Mouse (Mus musculus) layer of hippocampus, adult 18-20 months (tissue): ENCODE measurements around the gene Uqcr10. TPM values are rescaled to one million over a fixed set of nuclear protein-coding genes. Genes with fewer than 3 reads are reported as not detected.

Source experiments
- DNase-seq, 2 experiments: peaks; one replicate each; pipeline ENCODE4 v3.0.0; 2022; ENCODE audit warnings: low spot score in 2 of 2
- long read RNA-seq: library from polyadenylated mRNA; stranded (forward); transcript quantifications from one replicate; pipeline ENCODE4 v2.0.0, GENCODE M21; 2021
- total RNA-seq, 2 experiments: library from RNA; stranded (reverse); gene quantifications; 2 replicates each; pipeline ENCODE4 v1.2.3; 2021

The Uqcr10 gene
- 100 to 1,000 TPM; 372 to 389 TPM for total RNA-seq
- long read RNA-seq, transcript Uqcr10-201 (2 exons, 434 nt): major isoform, 130 of 148 reads
- long read RNA-seq, transcript Uqcr10-203 (3 exons, 510 nt): minor isoform, 8 of 148 reads
- long read RNA-seq, partial matches to known transcripts: 0 of 148 reads
- long read RNA-seq, other reads (novel, unspliced or antisense): 10 of 148 reads

DNA sequence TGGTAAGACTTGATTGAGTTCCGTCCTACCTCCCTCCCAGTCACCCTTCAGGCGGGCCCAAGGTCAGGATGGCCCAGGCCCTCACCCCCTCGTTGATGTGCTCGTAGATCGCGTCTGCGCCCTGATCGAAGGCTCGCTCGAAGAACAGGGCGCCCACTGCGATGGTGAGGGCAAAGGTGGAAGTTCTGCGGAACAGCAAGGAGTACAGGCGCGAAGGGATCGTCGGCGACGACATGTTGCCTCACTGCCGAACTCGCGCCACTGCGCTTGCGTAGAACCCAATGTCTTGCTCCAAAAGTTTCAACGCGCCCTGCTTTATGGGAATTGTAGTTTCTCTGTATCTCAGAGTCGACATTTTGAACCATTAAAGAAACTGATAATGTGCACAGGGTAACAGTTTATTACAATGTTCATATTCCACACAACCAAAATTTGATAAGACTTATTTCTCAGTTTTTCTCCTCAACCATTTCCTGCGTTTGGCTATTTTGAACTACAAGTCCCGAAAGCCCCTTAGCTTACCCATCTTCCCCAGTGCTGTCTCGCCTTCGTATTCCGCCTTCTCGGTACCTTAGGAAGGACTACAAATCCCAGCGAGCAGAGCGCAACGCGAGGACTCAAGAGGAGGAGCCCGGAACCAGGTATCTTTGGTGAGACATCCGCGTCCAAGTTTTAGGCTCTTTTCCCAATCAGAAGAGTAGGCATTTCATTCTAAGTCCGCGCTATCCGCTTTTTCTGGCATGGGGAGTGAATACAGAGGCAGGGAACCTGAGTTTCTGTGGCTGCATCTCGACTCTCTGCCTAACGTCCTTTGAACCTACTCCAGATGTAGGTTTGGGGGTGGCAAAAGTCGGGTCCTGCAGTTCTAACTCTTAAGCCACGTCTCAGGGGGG is at the start of gene Uqcr10, which contains the start of gene Zmat5:
Gene Uqcr10 (minus strand): TSS at position 271 of the 893 bp plus-strand sequence.
Gene Zmat5 (plus strand): TSS at position 607 of the 893 bp plus-strand sequence.
- DNase-seq: peak; percentile 88 to 94

DNA sequence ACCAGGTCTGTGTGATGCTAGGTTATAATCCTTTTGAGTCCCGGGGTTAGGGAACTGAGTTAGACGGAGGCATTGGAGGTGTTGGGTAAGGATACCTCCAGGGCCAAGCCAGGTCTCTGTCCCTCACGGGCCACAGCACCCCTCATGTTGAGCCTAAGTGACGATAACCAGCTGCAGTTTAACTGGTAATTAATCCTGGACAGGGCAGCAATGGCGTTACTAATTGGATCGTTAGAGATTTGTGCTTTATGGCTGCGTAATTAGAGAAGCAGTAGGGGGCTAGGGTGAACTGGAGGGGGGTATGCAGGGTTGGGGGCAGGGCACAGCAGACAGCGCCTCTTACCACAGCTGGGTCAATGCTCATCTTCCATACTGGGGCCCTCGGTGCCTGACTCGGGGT is 48.7 kb upstream of the Uqcr10 start:
- no peak for DNase-seq

DNA sequence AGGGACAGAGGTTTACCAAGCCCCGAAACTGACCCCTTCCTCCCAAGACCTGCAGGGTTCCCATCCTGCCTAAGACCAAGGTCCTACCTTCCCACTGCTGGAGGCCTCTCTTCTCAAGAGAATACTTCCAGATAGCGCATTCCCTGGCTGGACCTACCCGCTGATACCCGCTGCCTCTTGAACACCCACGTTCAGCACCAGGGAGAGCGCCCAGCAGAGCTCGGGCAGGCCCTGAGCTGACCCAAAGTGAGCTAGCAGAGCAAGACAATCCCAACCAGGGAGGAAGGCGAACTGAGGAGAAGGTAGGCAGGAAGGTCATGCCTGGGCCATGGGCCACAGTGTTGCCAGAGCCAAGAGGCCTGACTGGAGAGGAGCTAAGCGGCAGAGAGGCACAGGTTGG is 46.1 kb upstream of the Uqcr10 start:
- no peak for DNase-seq

DNA sequence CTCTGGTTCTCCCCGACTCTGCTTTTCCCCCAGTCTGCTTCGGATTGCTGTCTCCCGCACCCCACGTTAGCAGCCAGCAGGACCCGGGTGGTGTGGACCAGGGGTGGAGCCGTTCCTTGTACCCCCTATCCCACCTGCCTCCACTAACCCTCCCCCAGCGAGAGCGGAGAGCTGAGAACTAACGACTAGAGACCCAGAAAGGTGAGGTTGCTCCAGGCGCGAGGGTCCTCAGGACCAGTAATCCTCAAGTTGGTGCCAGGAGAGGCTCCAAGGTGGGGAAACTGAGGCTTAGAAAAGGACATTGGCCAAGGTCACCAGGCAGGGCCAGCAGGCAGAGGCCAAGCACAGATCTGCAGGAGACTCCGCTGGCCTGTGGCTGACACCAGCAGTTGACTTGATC is 43.1 kb upstream of the Uqcr10 start:
- no peak for DNase-seq

DNA sequence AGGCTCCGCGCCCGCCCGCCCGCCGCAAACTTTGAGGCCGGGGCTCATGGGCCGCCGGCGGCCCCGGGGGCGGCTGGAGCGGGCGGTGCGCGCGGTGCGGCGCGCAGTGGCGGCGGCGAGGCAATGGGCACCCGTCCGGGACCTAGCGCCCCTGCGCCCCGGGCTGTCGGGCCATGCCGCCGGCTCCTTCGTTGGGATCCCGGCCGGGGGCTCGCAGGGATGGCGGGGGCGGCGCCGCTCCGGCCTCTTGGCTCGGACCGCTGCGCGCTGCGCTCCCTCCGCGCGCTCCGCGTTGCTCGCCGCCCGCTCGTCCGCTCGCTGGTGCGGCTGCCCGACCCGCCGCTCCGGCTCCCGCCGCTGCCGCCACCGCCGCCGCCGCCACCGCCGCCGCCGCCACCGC is 42.6 kb upstream of the Uqcr10 start, which contains the start of gene Cabp7:
Gene Cabp7 (minus strand): TSS at position 46 of the 400 bp plus-strand sequence.
- no peak for DNase-seq

DNA sequence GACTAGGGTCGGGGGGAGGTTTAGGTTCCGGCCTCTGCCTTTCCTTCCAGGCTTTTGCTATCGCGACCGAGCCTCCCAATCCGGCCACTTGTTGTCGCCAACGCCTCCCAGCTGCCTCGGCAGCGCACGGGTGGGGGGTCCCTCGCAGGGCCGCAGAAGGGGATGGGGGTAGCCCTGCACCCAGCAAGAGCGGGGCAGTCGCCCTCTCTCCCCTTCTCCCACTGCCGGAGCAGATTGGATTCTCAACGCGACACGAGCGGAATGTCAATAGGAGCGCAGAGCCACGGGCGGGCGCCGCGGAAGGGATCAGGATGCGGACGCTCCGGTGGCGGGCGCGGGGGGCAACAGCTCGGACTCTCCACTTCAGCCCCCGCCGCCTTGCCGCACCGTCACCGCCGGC is 41.8 kb upstream of the Uqcr10 start:
- DNase-seq: peak in 1 of 2 experiments; percentile 37

DNA sequence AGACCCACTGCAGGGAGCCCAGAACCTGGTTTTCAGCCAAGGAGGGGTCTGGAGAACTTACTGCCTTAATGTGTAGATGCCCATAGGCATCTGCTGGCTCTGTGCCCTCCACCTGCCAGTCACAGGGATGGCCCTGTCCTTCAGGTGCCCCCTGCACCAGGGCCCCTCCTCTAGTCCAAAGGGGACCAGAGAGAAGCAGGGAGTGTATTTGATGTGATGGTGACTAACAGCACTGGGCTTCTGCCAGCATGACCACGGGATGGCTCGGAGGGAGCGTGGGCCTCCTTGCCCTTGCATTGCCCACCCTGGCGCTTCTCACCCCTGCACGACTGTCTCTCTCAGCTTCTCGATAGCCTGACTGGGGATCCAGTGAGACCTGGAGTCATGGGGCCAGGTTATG is 40.5 kb upstream of the Uqcr10 start:
- no peak for DNase-seq

DNA sequence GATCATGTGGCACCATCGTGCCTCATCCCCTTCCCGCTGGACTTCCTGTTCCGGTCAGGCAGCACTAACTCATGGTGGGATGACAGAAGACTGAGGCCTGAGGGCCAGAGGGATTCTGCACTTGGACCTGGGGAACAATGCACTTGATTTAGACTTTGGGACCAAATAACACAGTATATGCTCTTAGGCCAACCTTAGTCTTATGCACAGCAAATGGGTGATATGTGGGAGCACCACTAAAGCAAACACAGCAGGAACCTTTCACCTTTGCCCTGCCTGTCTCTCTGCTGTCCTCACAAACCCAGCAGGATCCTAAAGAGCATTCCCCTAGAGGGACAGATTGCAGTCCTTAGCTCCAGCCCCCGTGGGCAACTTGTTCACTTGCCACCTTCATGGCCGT is 36.6 kb upstream of the Uqcr10 start:
- DNase-seq: no peak

DNA sequence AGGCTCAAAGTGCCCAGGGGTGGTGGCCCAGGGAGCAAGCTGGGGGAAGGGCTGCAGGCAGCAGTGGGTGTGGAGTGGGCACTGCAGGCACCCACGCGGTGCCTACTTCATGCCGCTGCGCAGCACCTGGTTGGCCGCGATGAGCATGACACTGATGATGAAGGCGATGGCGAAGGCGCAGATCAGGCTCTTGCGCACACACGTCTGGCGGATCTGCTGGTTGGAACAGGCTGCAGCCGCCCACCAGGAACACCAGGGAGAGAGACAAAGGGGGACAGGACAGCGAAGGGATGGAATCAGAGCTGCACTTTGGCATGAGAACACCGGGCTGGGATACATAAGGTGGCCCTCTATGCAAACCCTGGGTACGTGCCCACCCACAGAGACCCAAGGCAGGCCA is 34.6 kb upstream of the Uqcr10 start:
- peak in 1 of 2 experiments; percentile 67 for DNase-seq

DNA sequence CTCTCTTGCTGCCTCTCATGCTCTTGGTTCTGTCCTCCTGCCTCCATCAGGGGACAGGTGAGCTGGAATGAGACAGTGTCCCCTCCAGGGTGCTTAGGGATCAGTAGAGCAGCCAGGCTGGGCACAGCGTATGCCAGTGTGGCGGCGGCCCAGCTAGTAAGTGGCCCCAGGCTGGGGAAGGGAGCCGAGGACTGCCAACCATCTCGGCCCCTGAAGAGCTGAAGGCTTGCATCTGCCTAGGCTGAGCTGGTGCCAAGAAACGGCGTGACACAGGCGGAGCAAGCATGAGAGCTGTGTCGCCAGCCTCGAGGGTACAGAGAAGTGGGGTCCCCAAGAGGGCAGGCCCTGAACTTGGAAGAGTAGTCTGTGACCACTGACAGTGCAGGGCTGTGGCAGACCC is 33.5 kb upstream of the Uqcr10 start:
- no peak for DNase-seq

DNA sequence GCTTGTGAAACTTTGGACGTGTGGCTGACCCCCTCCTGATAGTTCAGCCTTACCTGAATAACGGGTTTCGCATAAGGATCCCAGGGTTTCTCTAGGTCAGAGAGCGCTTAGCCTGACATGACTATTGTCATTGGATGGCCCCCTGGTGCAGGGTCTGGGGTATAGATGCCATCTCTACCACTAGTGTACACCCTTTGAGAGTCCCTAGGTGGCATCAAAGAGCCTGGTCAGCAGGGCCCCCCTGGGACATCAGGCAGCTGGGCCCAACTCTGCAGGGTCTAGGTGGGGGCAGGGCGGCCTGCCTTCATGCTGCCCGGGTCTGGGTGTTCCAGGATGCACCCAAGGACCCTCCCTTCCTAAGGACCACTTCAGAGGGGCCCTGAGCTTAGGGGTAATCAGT is 32.2 kb upstream of the Uqcr10 start:
- no peak for DNase-seq

DNA sequence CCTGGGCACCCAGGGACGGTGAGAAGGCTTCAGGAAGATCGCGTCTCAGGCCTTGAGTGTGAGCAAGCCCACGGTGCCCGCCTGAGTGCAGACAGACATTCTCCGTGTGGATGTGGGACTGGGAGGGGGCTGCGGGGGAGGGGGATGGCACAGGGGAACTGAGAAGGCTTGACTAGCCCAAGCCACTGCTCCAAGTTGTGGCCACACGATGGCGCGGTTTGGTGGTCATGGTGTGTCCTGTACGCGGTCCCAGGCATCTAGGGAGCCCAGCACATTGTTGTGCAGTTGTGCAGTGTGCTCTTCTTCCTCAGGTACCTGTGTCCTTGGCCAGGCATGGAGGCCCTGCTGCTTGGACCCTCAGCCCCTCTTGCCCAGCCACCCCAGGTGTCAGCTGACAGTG is 30.0 kb upstream of the Uqcr10 start:
- DNase-seq: no peak

DNA sequence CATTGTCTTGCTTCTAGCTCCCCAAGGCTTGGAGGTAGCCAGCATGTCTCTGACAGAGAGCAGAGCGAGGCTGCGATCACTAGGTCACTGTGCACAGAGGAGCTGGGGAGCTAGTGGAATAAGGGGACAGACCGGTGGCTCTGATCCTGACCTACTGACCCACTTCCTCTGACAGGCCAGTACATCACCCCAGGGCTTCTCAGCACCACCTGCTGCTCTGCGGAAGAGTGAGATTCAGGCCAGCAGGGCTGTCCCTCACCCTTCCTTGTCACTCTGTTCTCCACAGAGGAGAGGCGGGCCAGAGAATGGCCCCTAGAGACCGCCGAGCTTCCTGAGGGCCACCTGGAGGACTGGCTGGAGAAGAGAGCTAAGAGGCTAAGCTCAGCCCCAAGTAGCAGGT is 27.6 kb upstream of the Uqcr10 start:
- DNase-seq: no peak

DNA sequence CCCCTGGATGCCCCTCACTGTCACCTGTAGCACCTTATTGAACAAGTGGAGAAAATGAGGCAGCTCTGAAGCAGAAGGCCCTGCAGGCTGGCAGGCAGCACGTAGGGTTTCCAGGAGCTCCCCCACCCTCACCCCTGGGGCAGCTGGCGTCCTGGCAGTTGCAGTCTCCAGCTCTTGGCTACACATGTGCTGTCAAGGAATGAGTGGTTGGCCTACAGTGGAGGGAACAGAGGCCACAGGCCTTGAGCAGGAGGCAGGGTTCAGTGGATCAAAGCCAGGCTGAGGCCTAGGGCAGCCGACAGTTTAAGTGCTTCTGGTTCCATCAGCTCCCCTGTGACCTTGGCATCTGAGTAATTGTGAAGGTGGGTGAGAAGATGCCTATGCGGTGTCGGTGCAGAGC is 26.8 kb upstream of the Uqcr10 start:
- DNase-seq: no peak

DNA sequence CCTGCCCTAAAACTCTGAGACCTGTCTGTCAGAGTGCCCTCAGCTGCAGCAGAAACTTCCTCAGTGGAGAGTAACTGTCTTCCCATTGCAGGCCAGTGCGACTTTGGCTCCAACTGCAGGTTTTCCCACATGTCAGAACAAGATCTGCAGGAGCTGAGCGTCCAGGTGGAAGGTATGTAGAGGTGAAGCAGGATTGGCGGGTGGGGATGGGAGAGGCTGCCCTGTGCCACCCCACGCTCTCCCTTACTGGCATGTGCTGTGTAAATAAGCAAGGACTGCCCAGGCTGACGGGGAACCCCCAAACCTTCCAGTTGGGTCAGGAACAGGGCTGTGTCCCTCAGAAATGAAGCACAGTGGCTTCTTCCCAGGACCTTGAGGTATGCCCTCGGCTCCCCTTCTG is 26.0 kb upstream of the Uqcr10 start:
- no peak for DNase-seq

DNA sequence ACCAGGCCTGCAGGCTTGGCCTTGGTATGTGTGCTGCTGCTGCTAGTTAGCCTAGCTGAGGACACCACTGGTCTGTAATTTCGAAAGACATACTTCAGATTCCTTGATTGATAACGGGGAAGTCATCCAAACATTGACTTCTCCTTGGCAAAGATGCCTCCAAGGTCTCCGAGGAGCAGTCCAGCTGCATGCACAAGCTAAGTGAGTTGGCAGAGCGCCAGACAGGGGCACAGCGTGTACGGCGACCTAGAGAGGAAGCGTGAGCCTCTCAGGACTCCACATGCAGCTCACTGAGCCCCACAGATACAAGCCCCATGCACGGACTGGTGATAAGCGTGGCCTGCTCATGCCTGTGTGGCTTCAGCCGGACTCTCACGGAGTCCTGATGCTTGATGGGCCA is 25.5 kb upstream of the Uqcr10 start:
- no peak for DNase-seq

DNA sequence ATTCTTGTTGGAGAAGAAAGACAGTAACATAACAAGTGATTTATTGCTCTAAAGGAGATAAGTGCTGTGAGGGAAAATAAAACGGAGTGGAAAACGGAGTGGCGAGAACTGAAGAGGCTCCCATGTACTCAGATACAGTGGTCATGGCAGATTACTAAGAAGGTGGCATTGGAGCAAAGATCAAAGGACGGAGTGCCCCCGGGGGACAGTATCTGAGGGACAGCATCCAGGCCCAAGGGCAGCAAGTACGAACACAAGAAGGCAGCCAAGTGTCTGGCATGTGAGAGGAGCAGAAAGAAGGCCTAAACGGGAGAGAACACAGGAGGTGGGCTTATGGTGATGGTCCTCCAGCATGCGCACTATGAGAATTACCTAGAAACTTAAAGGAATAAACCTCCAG is 17.6 kb upstream of the Uqcr10 start:
- no peak for DNase-seq

DNA sequence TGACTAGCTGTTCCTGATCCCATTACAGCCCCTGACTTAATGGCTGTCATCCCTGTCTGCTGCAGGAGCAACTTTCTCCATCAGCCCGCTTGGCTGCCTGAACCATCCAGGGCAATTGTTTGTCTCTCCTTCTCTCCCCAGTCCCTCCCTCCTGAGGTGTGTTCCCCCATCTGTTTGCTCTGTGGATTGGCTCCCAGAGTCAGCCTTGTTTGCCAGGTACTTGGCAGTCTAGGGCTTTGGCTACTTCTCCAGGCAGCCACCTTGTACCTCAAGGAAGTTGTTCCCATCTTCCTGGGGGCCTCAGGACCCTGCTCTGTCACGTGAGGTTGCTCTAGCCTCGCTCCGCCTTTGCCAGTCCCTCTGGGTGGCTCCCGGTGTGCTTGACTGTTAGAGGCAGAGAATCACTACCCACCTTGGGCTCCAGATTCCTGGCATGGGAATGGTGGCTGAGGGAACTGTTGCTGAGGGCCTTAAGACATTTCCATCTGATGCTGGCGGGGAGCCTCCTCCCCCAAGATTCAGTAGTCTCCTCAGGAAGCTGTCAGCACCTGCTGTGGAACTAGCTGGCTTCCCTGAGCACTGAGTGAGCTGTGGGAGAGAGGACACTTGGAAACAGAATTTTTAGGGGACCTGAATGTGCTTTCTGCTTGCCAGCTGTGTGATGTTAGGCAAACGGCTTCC is 16.9 kb upstream of the Uqcr10 start:
- DNase-seq: no peak

DNA sequence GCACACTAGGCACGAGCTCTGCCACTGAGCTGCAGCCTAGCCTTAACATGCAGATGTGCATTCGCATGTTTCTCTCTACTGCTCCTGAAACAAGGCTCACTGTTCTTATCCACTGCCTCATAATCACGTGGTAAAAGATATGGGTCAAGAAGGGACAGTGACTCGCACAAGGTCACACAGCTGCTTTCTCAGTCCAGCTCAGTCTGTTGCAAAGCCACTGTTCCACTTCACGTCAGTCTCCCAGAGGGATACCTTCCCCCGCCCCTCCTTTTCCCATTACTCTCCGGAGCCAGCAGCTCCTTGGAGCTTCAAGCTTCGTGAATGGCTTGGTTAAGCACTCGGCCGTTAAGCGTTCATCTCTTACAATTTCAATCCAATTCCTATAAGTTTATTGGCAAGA is 16.3 kb upstream of the Uqcr10 start:
- no peak for DNase-seq

DNA sequence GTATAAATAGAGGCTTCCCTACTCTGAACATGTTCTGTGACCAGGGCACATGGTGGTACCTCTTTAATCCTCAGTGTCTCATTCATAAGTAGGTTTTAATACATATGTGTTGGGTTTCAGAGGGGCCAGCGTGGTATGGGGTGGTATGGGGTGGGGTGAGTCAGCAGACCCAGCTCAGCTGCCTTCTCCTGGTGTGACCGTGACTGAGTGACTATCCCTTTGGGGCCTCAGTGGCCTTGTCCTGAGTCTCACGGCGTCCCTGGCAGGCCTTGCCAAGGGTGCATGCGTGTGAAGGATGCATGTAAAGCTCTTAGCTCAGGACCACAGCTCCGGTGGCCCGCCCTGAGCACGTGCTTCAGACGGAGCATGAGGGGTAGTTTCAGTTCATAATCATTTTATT is 15.8 kb upstream of the Uqcr10 start:
- DNase-seq: no peak

DNA sequence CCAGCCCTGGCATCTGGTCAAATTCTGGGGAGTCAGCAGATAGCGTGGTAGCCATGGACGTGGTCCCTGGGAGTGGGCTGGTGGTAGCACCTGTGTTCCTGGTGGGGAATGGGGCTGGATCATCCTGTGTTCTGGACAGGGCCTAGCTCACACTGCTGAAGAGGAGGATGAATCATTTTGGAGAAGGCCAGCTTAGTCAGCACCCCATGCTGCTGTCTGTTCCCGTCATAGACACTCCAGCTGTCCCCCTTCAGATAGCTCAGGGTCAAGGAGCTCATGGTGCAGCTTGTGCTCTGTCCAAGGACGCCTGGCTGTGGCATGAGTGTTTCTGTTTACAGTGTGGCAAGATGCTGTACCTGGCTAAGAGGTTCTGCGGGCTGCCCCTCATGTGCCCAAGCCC is 14.4 kb upstream of the Uqcr10 start:
- no peak for DNase-seq
